Mouse (Mus musculus) small intestine, adult 2 months (tissue): Measurements from ENCODE around the gene Eef1akmt3.

ENCODE experiments used
- CTCF ChIP-seq: fragments of 200-500 bp; IDR thresholded peaks from 2 replicates; pipeline ENCODE4 v1.5.1; 2012; ENCODE audit warnings: low read depth, mild to moderate bottlenecking, control low read depth, inconsistent platforms, low read length, moderate library complexity, mixed read lengths; ENCODE audit not compliant: insufficient replicate concordance, insufficient read length; ENCODE audit errors: extremely low read depth
- POLR2A ChIP-seq: fragments of 200-500 bp; IDR thresholded peaks from 2 replicates; pipeline ENCODE4 v1.6.1; 2012; ENCODE audit warnings: low read depth, mild to moderate bottlenecking, control low read depth, inconsistent platforms, low read length, moderate library complexity

- TF ChIP-seq CTCF: no peak
- no peak for TF ChIP-seq POLR2A
These were observed 1.9 kb upstream of the Eef1akmt3 start for GRCm38 (mm10) chr10:127043187-127043586.
